Mouse (Mus musculus) neural tube, embryonic 14.5 days (tissue): ENCODE data around the gene Dcaf10. TPM values are rescaled to one million over a fixed set of nuclear protein-coding genes. Genes with fewer than 3 reads are reported as not detected.

Experiments used
- ATAC-seq: fragments of 200-750 bp; cut with Nextera tagmentation; 2 replicates; pipeline ENCODE4 v1.8.0; 2017; ENCODE audit warnings: low read depth, mild to moderate bottlenecking, moderate TSS enrichment, moderate library complexity
- H3K27ac ChIP-seq: fragments of 300-500 bp; sonication (generic); 2 replicates; pipeline ENCODE4 v1.5.1; 2014; ENCODE audit warnings: low read depth, mild to moderate bottlenecking, control low read depth, low read length, moderate library complexity, mixed read lengths
- H3K27me3 ChIP-seq: fragments of 300-500 bp; sonication (generic); 2 replicates; pipeline ENCODE4 v1.6.1; 2014; ENCODE audit warnings: low read length; ENCODE audit not compliant: control insufficient read depth, insufficient read depth
- H3K36me3 ChIP-seq: fragments of 300-500 bp; sonication (generic); 2 replicates; pipeline ENCODE4 v1.6.1; 2014; ENCODE audit warnings: low read length, mixed read lengths; ENCODE audit not compliant: control insufficient read depth, insufficient read depth
- H3K4me1 ChIP-seq: fragments of 300-500 bp; sonication (generic); 2 replicates; pipeline ENCODE4 v1.6.1; 2014; ENCODE audit warnings: low read length; ENCODE audit not compliant: control insufficient read depth, insufficient read depth
- H3K4me2 ChIP-seq: fragments of 300-500 bp; sonication (generic); 2 replicates; pipeline ENCODE4 v1.6.1; 2014; ENCODE audit warnings: mild to moderate bottlenecking, low read depth, low read length, control low read depth
- H3K4me3 ChIP-seq: fragments of 300-500 bp; sonication (generic); 2 replicates; pipeline ENCODE4 v1.5.1; 2014; ENCODE audit warnings: low read depth, low read length, control low read depth, mixed read lengths
- H3K9ac ChIP-seq: fragments of 300-500 bp; sonication (generic); replicated peaks from 2 replicates; pipeline ENCODE4 v1.6.1; 2014; ENCODE audit warnings: low read depth, mild to moderate bottlenecking, control low read depth, low read length, mixed read lengths
- H3K9me3 ChIP-seq: fragments of 300-500 bp; sonication (generic); 2 replicates; pipeline ENCODE4 v1.6.1; 2016; ENCODE audit warnings: low read length; ENCODE audit not compliant: control insufficient read depth
- WGBS: fragments of 180-500 bp; shearing (Covaris S2); extraction: QIAGEN DNeasy Blood & Tissue Kit; methylation state at CpG from one replicate; pipeline ENCODE4 v1.1.7; 2014; 5-methylcytosine and 5-hydroxymethylcytosine counted together
- polyA plus RNA-seq: library from polyadenylated mRNA; unstranded; fragments of >200 nt; fragmentation: Nextera tagmentation; extraction: Ambion mirVana; gene quantifications from 2 replicates; pipeline ENCODE4 v1.2.1, GENCODE M21; 2014

The Dcaf10 gene
- 9.7 and 11.4 TPM in 2 replicates for polyA plus RNA-seq

DNA sequence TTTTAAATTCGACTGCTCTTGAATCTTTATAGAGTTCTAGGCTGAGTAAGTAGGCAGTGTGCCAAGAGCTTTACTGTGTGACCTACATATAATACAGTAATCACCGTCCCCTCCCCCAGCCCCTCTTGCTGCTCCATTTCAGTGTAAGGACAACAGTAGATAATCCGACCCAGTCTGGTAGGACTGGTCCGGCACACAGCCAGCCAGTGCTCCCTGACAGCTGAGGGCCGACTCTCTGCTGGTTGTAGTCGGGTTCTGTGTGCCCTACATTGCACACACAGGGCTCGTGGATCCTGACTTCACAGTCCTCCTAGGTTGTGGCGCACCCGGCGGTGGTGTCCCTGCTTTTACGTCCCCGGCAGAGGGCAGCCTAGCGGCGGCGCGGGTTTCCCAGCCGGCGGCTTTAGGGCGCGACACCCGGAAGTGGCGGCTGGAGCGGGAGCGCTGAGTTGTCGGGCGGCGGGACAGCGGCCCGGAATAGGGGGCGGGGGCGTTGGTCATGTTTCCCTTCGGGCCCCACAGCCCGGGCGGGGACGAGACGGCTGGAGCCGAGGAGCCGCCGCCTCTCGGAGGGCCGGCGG lies at the start of gene Dcaf10:
Dcaf10 (plus strand) TSS at position 433 of the 581 bp plus-strand sequence.
- ATAC-seq: peak; percentile 96
- Histone ChIP-seq H3K9me3 (no peaks in the 10 kb centered on the region), H3K9ac (peak within 1 kb of the TSS; percentile 90), H3K4me1 (peaks cover 15% of the 10 kb centered on the region), H3K4me2 (peak within 1 kb of the TSS; percentile 93), H3K4me3 (peak within 1 kb of the TSS; percentile 94), H3K27me3 (no peaks in the 10 kb centered on the region; the same call in 1 of the 2 replicates), H3K27ac (peak within 1 kb of the TSS; percentile 84), H3K36me3 (0 out of 2 replicates have a peak, but pooled peaks cover 4% of the 10 kb centered on the region)
- 1% methylated on average over 42 of the region's 42 CpGs for WGBS

DNA sequence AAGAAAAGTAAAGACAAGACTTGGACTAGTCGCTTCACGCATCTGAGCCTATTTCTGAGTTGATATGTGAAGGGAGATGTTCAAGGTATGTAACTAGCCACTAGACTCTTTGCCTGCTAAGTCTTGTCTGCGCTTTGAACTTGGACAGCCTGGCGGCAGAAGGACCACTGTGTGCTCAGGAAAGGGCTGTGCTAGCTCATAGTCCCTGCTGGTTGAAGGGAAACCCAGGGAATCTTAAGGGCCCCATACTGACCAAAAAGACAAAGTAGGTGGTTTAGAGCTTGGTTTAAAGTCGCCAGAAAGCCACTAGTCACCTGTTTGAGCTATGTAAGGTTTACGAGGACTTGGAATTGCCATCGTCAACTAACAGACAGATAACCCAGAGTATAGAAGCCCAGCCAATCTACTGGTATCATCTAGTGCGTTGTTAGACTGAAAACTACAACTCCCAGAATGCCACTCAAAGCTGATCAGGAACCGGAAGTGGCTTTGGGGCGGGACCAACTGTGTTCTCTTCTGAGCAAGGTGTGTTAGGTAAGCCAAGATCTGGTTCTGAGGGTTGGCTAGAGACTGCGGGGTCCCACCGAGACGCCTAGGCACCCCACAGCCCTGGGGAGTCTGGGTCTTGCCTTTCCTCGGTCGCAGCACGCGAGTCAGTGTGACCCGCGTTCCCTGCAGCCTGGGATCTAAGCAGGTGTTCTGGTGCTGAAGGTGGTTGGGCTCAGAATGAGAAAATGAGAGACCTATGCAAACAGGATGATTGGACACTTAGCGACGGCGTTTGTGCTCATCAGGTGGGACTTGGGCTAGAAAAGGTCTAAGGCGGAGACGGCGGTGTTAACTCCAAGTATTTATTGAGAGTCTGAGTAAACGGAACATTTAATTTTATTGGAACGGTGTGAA lies 45.0 kb upstream of the Dcaf10 start, which contains the start of gene Trmt10b:
Trmt10b (plus strand) TSS at position 466 of the 903 bp plus-strand sequence.
- Histone ChIP-seq H3K9me3 (no peaks in the 10 kb centered on the region), H3K27ac (no peak within 1 kb of the TSS), H3K4me2 (peak within 1 kb of the TSS; percentile 67), H3K9ac (peak within 1 kb of the TSS; percentile 73), H3K36me3 (peaks cover 12% of the 10 kb centered on the region; the same call in 1 of the 2 replicates), H3K4me3 (peak within 1 kb of the TSS; percentile 86), H3K4me1 (peaks cover 5% of the 10 kb centered on the region; the same call in 1 of the 2 replicates), H3K27me3 (peaks cover 3% of the 10 kb centered on the region; the same call in 1 of the 2 replicates)
- 23% methylated on average over 27 of the region's 27 CpGs for WGBS
- ATAC-seq: peak; percentile 92

DNA sequence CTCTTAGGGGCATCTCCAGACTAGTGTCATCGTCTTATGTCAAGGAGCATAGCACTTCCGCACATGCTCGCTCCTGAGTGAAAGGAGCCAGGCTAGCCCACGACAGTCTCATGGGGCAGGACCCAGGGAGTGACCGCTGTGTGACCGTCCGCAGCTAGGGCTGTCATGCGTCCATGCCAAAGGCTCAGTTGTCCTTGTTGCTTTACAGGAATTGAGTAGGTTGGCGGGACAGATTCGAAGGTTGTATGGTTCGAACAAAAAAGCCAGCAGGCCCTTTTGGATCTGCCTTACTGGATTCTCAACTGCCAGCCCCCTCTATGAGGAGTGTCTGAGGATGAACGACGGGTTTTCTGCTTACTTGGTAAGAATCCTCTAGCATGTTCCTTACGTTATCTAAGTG lies 36.4 kb upstream of the Dcaf10 start:
- Histone ChIP-seq H3K9ac (no peak overlapping the region), H3K4me2 (no peak overlapping the region), H3K36me3 (peaks cover 48% of the 10 kb centered on the region), H3K4me3 (no peak overlapping the region), H3K27me3 (no peaks in the 10 kb centered on the region), H3K9me3 (no peaks in the 10 kb centered on the region), H3K27ac (no peak overlapping the region), H3K4me1 (no peaks in the 10 kb centered on the region)
- 96% methylated on average over 14 of the region's 14 CpGs for WGBS
- ATAC-seq: no peak

DNA sequence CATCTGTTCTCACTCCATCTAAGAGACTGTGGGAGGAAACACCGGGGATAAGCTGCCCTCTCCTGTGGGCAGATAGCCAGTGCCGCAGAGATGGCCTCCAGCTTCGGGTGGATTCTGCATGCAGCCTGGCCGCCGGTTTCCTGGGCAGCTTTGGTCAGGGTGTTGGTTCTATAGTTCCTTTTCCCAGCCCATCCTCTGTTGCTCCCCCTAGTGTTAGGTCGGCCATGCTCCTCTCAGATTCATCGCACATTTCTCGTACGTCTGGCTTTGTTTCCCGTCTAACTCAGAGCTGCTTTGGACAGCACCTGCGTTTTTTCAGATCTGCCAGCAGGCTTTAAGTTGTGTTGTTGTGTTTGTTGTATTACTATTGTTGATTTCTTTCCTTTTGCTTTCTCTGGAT lies 33.9 kb upstream of the Dcaf10 start:
- no peak overlapping the region for H3K9ac ChIP-seq

DNA sequence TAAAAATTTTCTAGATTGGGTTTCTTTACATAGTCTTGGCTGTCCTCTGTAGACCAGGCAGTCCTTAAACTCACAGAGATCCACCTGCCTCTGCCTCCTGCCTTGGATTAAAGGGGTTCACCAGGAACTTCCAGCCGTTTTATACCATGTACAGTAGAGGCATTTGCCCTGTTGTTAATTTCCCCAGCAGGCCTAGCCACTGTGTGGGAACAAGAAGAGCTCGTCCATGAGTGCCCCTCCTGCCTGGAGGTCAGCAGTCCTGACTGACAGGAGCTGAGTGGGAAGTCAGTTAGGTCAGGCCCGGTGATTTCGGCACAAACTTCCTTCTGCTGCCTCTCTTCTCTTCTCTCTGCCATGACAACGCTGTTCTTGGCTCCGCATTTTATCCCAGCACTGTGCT lies 33.3 kb upstream of the Dcaf10 start:
- 91% methylated on average over 6 of the region's 6 CpGs for WGBS
- Histone ChIP-seq H3K9me3 (no peaks in the 10 kb centered on the region), H3K27ac (no peak overlapping the region), H3K4me1 (no peaks in the 10 kb centered on the region), H3K27me3 (no peaks in the 10 kb centered on the region), H3K4me3 (no peak overlapping the region), H3K4me2 (no peak overlapping the region), H3K36me3 (peaks cover 27% of the 10 kb centered on the region), H3K9ac (no peak overlapping the region)
- ATAC-seq: no peak

More for the DNA sequence above, 33.9 kb upstream of the Dcaf10 start:
- H3K4me2 ChIP-seq: no peak overlapping the region
- no peak overlapping the region for H3K27ac ChIP-seq
- no peak for ATAC-seq
- H3K36me3 ChIP-seq: peaks cover 28% of the 10 kb centered on the region
- no peaks in the 10 kb centered on the region for H3K4me1 ChIP-seq
- no peaks in the 10 kb centered on the region for H3K9me3 ChIP-seq
- no peak overlapping the region for H3K4me3 ChIP-seq
- H3K27me3 ChIP-seq: no peaks in the 10 kb centered on the region
- WGBS: 41% methylated on average over 11 of the region's 11 CpGs

DNA sequence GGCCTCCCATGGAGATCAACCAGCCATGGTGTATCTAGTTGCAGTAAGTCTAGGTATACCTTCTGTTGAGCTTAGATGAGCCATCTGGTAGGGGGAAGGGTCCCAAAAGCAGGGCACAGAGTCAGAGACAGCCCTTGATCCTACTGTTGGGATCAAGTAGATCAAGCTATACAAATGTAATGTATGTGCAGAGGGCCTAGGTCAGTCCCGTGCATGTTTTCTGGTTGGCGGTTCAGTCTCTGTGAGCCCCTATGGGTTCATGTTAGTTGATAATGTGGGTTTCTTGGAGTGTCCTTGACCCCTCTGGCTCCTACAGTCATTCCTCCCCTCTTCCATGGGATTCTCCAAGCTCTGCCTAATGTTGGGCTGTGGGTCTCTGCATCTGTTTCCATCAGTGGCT lies 30.8 kb upstream of the Dcaf10 start:
- ATAC-seq: no peak
- H3K9ac ChIP-seq: no peak overlapping the region
- no peak overlapping the region for H3K4me2 ChIP-seq
- WGBS: 96% methylated on average over 2 of the region's 2 CpGs
- no peaks in the 10 kb centered on the region for H3K4me1 ChIP-seq
- peaks cover 35% of the 10 kb centered on the region for H3K36me3 ChIP-seq
- H3K27me3 ChIP-seq: no peaks in the 10 kb centered on the region
- no peak overlapping the region for H3K27ac ChIP-seq
- no peak overlapping the region for H3K4me3 ChIP-seq
- H3K9me3 ChIP-seq: no peaks in the 10 kb centered on the region

DNA sequence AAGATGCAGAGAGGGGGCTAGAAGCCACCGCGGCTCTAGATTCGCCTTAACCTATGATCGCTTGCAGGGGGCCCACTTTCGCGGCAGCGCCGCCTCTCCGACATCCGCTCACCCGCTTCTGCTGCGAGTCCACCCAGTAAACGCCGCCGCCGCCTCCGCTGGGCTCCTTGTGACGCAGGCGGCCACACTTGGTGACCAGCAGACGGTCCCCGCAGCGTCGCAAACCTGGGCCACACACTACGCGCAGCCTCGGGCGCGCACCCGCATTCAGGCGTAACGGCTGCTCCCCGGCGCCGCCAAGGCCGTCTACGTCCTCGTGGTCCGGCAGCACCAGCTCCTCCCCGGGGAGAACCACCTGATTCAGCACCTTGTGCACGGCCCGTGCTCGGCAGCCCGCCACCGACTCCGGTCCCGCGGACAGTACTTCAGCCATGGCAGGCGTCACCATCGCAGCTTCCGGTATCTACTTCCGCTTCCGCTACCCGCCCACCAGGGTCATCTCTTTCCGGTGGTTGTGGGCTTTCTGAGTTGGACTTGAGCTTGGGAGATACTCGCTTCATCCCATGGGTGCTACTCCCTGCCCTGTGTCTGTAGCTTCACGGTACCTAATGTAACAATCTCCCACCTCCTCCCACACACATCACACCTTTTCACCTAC lies 21.6 kb upstream of the Dcaf10 start:
- Histone ChIP-seq H3K4me2 (peak overlapping the region; percentile 77), H3K9me3 (no peaks in the 10 kb centered on the region), H3K27ac (peak overlapping the region; percentile 85), H3K27me3 (no peaks in the 10 kb centered on the region), H3K4me1 (peaks cover 19% of the 10 kb centered on the region; the same call in 1 of the 2 replicates), H3K36me3 (peaks cover 18% of the 10 kb centered on the region; the same call in 1 of the 2 replicates), H3K4me3 (peak overlapping the region; percentile 96), H3K9ac (peak overlapping the region; percentile 79)
- peak; percentile 93 for ATAC-seq
- under 1% methylated on average over 56 of the region's 56 CpGs for WGBS

DNA sequence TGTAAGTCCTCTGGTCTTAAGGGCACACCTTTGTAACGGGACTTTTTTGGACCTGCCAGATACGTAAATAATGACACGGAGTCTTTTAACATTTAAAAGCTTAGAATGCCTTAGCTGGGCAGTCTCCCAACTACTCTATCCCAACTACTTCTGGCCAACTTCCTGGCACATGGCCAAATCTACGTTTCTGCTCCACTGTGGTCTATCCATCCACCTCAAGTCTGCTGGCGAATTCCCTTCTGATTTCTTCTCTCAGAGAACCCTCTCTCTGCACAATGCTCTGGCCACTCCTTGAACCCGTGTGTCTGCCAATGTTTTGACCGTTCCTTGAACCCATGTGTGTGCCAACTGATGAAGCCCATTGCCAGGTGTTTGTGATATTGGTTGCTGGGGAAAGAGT lies 10.8 kb upstream of the Dcaf10 start:
- Histone ChIP-seq H3K4me3 (no peak overlapping the region), H3K4me1 (no peaks in the 10 kb centered on the region), H3K27me3 (0 out of 2 replicates have a peak, but pooled peaks cover 2% of the 10 kb centered on the region), H3K9ac (no peak overlapping the region), H3K4me2 (no peak overlapping the region), H3K27ac (no peak overlapping the region), H3K9me3 (no peaks in the 10 kb centered on the region), H3K36me3 (no peaks in the 10 kb centered on the region)
- 81% methylated on average over 7 of the region's 7 CpGs for WGBS
- no peak for ATAC-seq
